Mouse (Mus musculus) left cerebral cortex, adult 11 months (tissue): ENCODE measurements at regions not wholly inside any gene's neighbourhood (a gene's known extent, or its start where the extent isn't known, plus 50 kb on each side); places are given as distances from the start of the nearest gene placed in this dataset.

Experiments used
- DNase-seq: peaks from one replicate; pipeline ENCODE4 v3.0.0; 2022; ENCODE audit warnings: low spot score

DNA sequence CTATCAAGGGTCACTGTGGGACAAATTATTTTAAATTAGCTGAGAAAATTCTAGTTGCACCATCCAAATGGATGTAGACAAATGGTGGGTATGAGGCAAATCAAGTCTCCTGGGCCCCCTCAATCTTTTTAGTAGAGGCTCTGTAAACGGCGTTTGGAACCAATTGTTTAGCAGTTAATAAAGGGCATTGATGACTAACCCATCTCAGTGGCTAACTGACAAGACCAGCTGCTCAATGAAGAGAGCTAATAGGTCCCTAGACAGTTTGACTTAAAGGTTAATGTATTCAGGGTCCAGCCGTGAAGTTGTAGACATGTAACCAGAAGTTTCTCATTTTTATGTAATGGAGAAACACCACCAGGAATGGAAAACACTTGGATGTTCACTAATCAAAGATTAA lies 332.6 kb upstream of the Gm21961 start:
- no peak for DNase-seq

DNA sequence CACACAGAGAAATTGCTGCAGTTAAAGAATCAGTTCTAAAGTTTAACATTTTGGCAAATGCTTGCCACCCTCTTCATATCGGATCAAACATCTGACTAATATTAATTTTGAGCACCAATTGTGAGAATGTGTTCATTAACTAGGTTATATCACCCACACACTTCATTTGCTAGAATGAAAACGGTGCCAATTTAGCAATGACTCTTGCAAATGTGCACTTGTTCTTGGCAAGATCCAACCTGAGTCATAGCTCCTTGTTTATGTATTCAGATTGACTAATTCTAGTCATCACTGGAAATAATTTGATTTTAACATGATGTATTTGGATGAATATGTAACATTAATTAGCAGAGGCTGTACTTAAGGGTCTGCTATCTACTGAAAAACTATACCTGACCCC lies 327.8 kb upstream of the Gm21961 start:
- peak; percentile 9 for DNase-seq

DNA sequence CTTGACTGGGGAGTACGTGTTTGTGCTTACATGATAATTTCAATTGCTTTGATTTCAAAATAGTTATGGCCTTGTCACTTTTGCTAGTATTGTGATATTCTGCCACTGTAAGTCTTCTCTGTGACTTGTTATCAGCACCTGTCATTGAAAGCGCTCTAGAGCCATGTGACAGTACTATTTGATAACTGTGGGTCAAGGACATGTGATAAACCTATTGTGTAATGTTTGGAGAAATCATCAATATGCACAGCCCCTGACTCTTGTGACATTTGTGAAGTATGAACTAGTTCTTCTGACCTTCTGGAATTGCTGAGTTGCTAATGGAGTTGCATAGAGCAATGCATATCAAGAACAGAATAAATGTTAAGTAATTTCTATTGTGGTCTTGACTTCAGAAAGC lies 319.4 kb upstream of the Gm21961 start:
- no peak for DNase-seq

DNA sequence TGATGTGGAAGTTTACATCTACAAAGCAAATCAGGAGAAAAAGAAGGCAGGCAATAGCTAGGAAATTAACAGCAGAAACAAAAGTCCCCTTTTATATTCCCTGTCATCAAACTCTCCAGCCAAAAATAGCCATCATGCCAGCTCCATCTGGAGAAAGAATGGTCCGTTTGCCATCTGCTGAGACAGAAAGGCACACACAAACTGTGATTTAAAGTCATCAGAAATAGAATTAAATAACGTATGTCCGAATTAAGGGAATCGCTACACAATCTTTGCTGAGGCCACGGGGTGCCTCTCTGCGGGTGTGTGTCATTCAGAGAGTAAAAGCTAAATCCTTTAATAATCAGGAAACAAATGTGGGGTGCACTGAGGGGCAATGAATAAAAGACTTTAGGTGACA lies 293.4 kb upstream of the Gm21961 start:
- peak; percentile 1 for DNase-seq

DNA sequence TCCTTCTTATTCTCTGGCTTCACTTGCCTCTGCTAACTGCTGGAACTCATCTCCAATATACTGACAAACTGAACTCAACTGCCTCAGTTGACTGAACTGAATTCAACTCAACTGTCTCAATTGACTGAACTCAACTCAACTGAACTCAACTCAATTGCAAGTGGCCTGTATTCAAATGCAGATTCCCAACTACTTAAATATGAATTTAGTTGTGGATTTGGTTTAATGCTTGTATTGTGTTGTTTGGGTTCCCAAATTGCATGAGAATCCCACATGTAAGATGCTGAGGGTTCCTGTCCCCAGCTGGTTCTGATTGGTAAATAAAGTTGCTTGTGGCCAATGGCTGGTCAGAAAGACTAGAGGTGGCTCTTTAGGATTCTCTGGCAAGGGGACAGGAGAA lies 244.1 kb upstream of the Gm21961 start:
- DNase-seq: no peak

DNA sequence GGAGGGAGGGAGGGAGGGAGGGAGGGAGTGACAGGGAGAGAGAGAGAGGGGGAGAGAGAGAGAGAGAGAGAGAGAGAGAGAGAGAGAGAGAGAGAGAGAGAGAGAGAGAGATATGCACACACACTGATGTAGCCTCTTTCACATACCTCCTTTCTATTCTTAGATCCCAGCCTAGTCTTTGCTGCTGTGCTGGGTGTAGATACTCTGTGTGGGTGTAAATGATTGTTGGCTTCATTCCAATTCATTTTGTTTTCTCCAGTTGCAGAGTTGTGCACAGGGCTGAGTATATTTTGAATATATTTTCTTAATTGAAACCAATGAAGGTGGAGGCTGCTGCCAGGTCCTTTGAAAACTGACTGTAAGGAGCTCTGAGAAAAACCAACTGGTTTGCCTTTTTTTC lies 207.8 kb upstream of the Gm21961 start:
- no peak for DNase-seq

DNA sequence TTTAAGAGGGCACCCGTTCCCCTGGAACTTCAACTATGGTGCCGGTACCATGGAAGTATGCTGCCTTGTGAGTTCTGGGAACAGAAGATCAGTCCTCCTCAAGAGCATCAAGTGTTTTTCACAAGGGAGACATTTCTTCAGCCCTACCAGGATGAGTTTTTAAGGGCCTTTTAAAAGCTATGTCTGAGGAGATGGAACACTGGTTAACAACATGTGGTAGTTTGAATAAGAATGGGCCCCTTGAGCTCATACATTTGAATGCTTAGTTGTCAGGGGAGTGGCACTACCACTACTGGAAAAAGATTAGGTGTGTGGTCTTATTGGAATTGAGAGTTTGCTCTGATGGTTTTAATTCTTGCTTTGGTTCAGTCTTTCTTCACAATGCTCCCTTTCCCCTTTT lies 203.2 kb upstream of the Gm21961 start:
- DNase-seq: no peak

DNA sequence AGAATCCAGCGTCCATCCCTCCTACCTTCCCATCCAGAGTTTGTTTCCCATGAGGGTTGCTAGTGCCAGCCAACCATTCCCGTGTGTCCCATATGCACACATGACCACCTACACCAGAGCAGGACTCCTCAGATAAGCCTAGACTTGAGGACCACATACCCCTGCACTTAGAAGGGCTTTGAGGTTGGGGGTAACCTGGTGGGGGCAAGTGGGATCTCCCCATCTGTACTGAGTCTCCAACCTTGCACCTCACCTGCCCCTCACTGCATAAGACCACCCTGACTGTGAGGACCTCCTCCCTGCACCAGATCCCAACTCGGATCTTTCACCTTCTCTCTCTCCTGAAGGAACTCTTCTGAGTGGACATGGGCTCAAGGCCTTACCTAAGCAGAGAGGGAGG lies 181.6 kb upstream of the Gm21961 start:
- DNase-seq: no peak

DNA sequence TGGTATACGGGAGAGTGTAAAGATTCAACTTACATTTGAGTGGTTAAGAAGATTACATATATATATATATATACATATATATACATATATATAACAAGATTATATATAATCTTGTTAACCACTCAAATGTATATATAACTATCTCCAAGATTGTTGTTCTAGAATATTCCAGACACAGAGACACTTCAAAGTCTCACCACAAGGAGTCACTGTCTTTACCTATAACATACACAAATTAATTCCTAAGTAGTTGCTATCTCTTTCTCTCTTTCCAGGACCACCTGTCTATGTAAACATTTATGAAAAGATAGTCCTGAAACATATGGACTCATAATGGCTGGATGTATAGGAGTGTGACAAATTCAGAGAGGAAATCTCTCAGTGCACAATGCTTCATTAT lies 178.9 kb upstream of the Gm21961 start:
- no peak for DNase-seq
